8 mouse cellular contexts compared by ENCODE assay signal in the genomic region with DNA sequence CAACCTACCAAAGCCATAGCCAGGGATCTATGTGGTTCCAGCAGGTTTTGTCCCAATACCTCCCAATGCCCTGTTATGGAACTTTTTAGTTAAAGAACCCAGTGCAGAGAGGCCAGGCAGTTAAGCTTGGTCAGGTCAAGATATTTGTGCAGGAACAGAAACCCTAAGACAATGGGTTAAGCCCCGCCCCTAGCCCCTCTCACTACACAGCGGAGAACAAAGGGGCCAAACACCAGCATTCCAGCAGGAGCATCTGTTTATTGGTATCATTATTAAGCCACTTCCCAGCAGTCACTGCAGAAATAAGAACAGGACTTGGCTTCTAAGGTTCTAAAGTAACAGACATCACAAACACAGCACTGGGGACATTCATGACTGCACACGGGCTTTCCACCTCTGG. TPM values are rescaled to one million over a fixed set of nuclear protein-coding genes. Genes with fewer than 3 reads are reported as not detected.
DNase-seq lines count a peak whose midpoint lies in the region; ATAC-seq lines count a peak whose summit lies in the region.

No protein-coding gene starts in this region.

- H3K4me1 ChIP-seq in hindbrain, embryonic 10.5 days (replicated peaks): peaks cover 26% of the 10 kb centered on the region
- peaks cover 13% of the 10 kb centered on the region; the same call in 1 of the 2 replicates for H3K4me1 ChIP-seq in hindbrain, embryonic 16.5 days (ENCODE audit: control insufficient read depth, insufficient read depth, low read depth, low read length)
- H3K4me1 ChIP-seq in hindbrain, embryonic 15.5 days (replicated peaks): peaks cover 18% of the 10 kb centered on the region
- H3K4me1 ChIP-seq in midbrain, embryonic 15.5 days: peaks cover 13% of the 10 kb centered on the region

- no peak overlapping the region for H3K4me3 ChIP-seq in hindbrain, embryonic 10.5 days
- no peak overlapping the region for H3K4me3 ChIP-seq in hindbrain, embryonic 16.5 days (ENCODE audit: low read length)
- H3K4me3 ChIP-seq in hindbrain, embryonic 15.5 days: no peak overlapping the region; the same call in 1 of the 2 replicates
- no peak overlapping the region for H3K4me3 ChIP-seq in midbrain, embryonic 15.5 days

- H3K36me3 ChIP-seq in hindbrain, embryonic 10.5 days: no peaks in the 10 kb centered on the region
- no peaks in the 10 kb centered on the region; the same call in 1 of the 2 replicates for H3K36me3 ChIP-seq in hindbrain, embryonic 16.5 days (ENCODE audit: control insufficient read depth, insufficient read depth, low read length)
- H3K36me3 ChIP-seq in hindbrain, embryonic 15.5 days: no peaks in the 10 kb centered on the region
- no peaks in the 10 kb centered on the region for H3K36me3 ChIP-seq in midbrain, embryonic 15.5 days (replicated peaks)

- peak overlapping the region; percentile 68 for H3K27ac ChIP-seq in hindbrain, embryonic 10.5 days
- no peak overlapping the region for H3K27ac ChIP-seq in hindbrain, embryonic 16.5 days (ENCODE audit: low read depth, low read length)
- H3K27ac ChIP-seq in hindbrain, embryonic 15.5 days (replicated peaks): peak overlapping the region; percentile 76; the same call in 1 of the 2 replicates
- peak overlapping the region; percentile 43; the same call in 1 of the 2 replicates for H3K27ac ChIP-seq in midbrain, embryonic 15.5 days

- 0 out of 2 replicates have a peak, but pooled peaks cover 5% of the 10 kb centered on the region for H3K27me3 ChIP-seq in hindbrain, embryonic 10.5 days (ENCODE audit: insufficient read depth, poor library complexity, severe bottlenecking)
- no peaks in the 10 kb centered on the region for H3K27me3 ChIP-seq in hindbrain, embryonic 16.5 days (replicated peaks; ENCODE audit: control insufficient read depth, insufficient read depth, low read length)
- H3K27me3 ChIP-seq in hindbrain, embryonic 15.5 days: no peaks in the 10 kb centered on the region
- H3K27me3 ChIP-seq in midbrain, embryonic 15.5 days (replicated peaks): no peaks in the 10 kb centered on the region; the same call in none of the 2 replicates

- ATAC-seq in hindbrain, embryonic 16.5 days: no peak
- ATAC-seq in hindbrain, embryonic 15.5 days (ENCODE audit: low FRiP score, low read depth): no peak
- ATAC-seq in midbrain, embryonic 15.5 days (replicated peaks): no peak

- H3K9me3 ChIP-seq in hindbrain, embryonic 10.5 days: peaks cover 5% of the 10 kb centered on the region; the same call in 1 of the 2 replicates
- peaks cover 2% of the 10 kb centered on the region; the same call in 1 of the 2 replicates for H3K9me3 ChIP-seq in hindbrain, embryonic 16.5 days (ENCODE audit: control insufficient read depth, low read length)
- H3K9me3 ChIP-seq in hindbrain, embryonic 15.5 days: no peaks in the 10 kb centered on the region
- H3K9me3 ChIP-seq in midbrain, embryonic 15.5 days: no peaks in the 10 kb centered on the region

- no peak overlapping the region for H3K9ac ChIP-seq in hindbrain, embryonic 16.5 days (ENCODE audit: low read depth, low read length)
- H3K9ac ChIP-seq in hindbrain, embryonic 15.5 days: no peak overlapping the region
- no peak overlapping the region for H3K9ac ChIP-seq in midbrain, embryonic 15.5 days

- no peak for DNase-seq in hindbrain, embryonic 10.5 days (ENCODE audit: low spot score)
- DNase-seq in R1 (ENCODE audit: low read depth, low spot score): peak; percentile 64
- no peak for DNase-seq in adrenal gland, postnatal 4 days (ENCODE audit: low spot score in 2 of 2)
- DNase-seq in frontal cortex, postnatal 14 days (ENCODE audit: low spot score in 2 of 2): no peak
- DNase-seq in layer of hippocampus, adult 9-10 months (ENCODE audit: low spot score): no peak

- no peak overlapping the region for H3K4me2 ChIP-seq in hindbrain, embryonic 16.5 days (ENCODE audit: low read length)
- peak overlapping the region; percentile 91; the same call in 1 of the 2 replicates for H3K4me2 ChIP-seq in hindbrain, embryonic 15.5 days
- peak overlapping the region; percentile 77 for H3K4me2 ChIP-seq in midbrain, embryonic 15.5 days

- 70% methylated on average over 3 of the region's 3 CpGs for WGBS in hindbrain, embryonic 10.5 days
- 85% methylated on average over 3 of the region's 3 CpGs for WGBS in hindbrain, embryonic 16.5 days
- 78% methylated on average over 3 of the region's 3 CpGs for WGBS in hindbrain, embryonic 15.5 days
- WGBS in midbrain, embryonic 15.5 days: 88% methylated on average over 3 of the region's 3 CpGs

RNA-seq across cellular contexts. Expression of a gene that starts 27.4 kb away (rescaled TPM):
- polyA plus RNA-seq in hindbrain, embryonic 10.5 days (2016; fragmentation: Nextera tagmentation; extraction: Ambion mirVana): 1.8 and 2.0 TPM in 2 replicates
- polyA plus RNA-seq in hindbrain, embryonic 16.5 days (2015; fragmentation: Nextera tagmentation; extraction: Ambion mirVana): 4.8 and 5.9 TPM in 2 replicates
- polyA plus RNA-seq in hindbrain, embryonic 15.5 days (2015; fragmentation: Nextera tagmentation; extraction: Ambion mirVana): 2.3 and 2.6 TPM in 2 replicates
- 2.7 and 3.9 TPM in 2 replicates for polyA plus RNA-seq in midbrain, embryonic 15.5 days (2015; fragmentation: Nextera tagmentation; extraction: Ambion mirVana)
- total RNA-seq in adrenal gland, postnatal 4 days (2021): 100 to 1,000 TPM; 167 to 183 TPM

RNA-seq across cellular contexts. Expression of a gene that starts 36.5 kb away (rescaled TPM):
- 6.8 and 8.3 TPM in 2 replicates for polyA plus RNA-seq in hindbrain, embryonic 10.5 days (2016; fragmentation: Nextera tagmentation; extraction: Ambion mirVana)
- 17.7 and 22.2 TPM in 2 replicates for polyA plus RNA-seq in hindbrain, embryonic 16.5 days (2015; fragmentation: Nextera tagmentation; extraction: Ambion mirVana)
- 18.5 and 19.9 TPM in 2 replicates for polyA plus RNA-seq in hindbrain, embryonic 15.5 days (2015; fragmentation: Nextera tagmentation; extraction: Ambion mirVana)
- polyA plus RNA-seq in midbrain, embryonic 15.5 days (2015; fragmentation: Nextera tagmentation; extraction: Ambion mirVana): 15.4 and 15.8 TPM in 2 replicates
- total RNA-seq in adrenal gland, postnatal 4 days (2021): 10 to 100 TPM; 40.2 to 45.4 TPM
